Mouse (Mus musculus): ENCODE results near the gene Dync1li1. TPM values are rescaled to one million over a fixed set of nuclear protein-coding genes. Genes with fewer than 3 reads are reported as not detected.

Dync1li1 gene
- polyA plus RNA-seq, 1 experiment from 2014 or later = 49.9 TPM

DNA sequence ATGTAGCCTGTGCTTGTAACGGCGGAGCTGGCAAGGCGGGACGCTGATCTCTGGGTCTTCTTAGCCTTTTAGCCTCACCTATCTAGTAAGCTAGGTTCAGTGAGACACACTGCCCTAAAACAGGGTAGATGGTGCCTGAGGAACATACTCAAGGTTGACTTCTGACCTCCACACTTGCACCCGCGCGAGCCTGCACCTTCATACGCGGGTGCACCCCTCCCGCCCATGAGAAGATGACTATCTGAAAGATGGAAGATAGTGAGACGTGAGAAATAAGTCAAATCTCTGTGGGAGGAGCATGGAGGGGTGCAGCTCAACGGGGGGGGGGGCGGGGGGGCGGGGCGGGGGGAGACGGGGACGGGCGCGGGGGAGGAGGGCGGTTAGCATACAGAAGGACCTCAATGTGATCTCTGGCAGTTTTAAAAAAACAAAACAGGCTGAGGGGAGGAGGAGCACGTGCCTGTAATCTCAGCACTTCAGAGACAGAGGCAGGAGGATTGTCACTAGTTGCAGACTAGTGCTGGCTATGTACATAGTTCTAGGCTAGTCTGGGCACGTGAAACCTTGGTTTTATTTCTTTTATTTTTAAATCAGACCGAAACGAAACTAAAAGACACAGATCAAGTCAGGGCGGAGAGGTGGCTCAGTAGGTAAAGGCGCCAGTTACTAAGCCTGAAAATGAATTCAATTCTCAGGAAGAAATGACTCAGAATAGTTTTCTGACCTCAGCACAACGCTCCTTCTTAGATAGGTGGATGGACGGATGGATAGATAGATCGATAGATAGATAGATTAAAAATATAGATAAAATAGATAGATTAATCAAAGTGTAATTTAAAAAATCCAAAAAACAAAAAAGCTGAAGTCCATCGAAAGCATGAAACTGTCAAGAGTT is 41.6 kb downstream of the Dync1li1 start:
- ATAC-seq (ENCODE audit: insufficient read depth) (peak; percentile 7; the same call in 1 of the 2 replicates), DNase-seq (peak; percentile 21)
- TF ChIP-seq CTCF (IDR thresholded peaks at IDR 0.05; ENCODE audit: low read depth) = no peak
- peaks cover 8% of the 10 kb centered on the region for H3K4me1 ChIP-seq (ENCODE audit: insufficient read depth)
- no peak overlapping the region for H3K27ac ChIP-seq (ENCODE audit: low read depth)
- peak overlapping the region; percentile 29 for H3K4me3 ChIP-seq (ENCODE audit: low read depth, low read length)
- 28% methylated on average over 27 of the region's 30 CpGs for WGBS
- no peaks in the 10 kb centered on the region for H3K9me3 ChIP-seq (ENCODE audit: low read depth, low read length)
- no peak overlapping the region for H3K9ac ChIP-seq
- 0 out of 2 replicates have a peak, but pooled peaks cover 4% of the 10 kb centered on the region for H3K36me3 ChIP-seq (ENCODE audit: insufficient read depth)
- H3K27me3 ChIP-seq (ENCODE audit: insufficient read depth, low read length) = no peaks in the 10 kb centered on the region
- H3K4me2 ChIP-seq = peak overlapping the region; percentile 52

- DNase-seq = peak; percentile 99
- Histone ChIP-seq H3K4me2 (peak within 1 kb of the TSS; percentile 86), H3K36me3 (ENCODE audit: insufficient read depth) (no peaks in the 10 kb centered on the region), H3K27ac (ENCODE audit: low read depth) (peak within 1 kb of the TSS; percentile 92), H3K9me3 (ENCODE audit: low read depth, low read length) (no peaks in the 10 kb centered on the region), H3K27me3 (ENCODE audit: insufficient read depth, low read length) (no peaks in the 10 kb centered on the region), H3K4me1 (ENCODE audit: insufficient read depth) (peaks cover 8% of the 10 kb centered on the region), H3K9ac (peak within 1 kb of the TSS; percentile 85), H3K4me3 (ENCODE audit: low read depth, low read length) (peak within 1 kb of the TSS; percentile 87)
- peak; percentile 69 for TF ChIP-seq CTCF (IDR thresholded peaks at IDR 0.05; ENCODE audit: low read depth)
- WGBS = under 1% methylated on average over 51 of the region's 53 CpGs
- ATAC-seq (ENCODE audit: insufficient read depth) = peak; percentile 92
Measured at GRCm38 (mm10) chr9:114731011-114731755, 42.6 kb downstream of the Dync1li1 start, which contains the start of gene Cmtm6. Cmtm6 (plus strand) TSS chr9:114731116.

- Histone ChIP-seq H3K4me1 (ENCODE audit: insufficient read depth) (peaks cover 16% of the 10 kb centered on the region), H3K4me2 (peak overlapping the region; percentile 86), H3K36me3 (ENCODE audit: insufficient read depth) (peaks cover under 1% of the 10 kb centered on the region; the same call in 1 of the 2 replicates), H3K27ac (ENCODE audit: low read depth) (no peak overlapping the region; the same call in 1 of the 2 replicates), H3K27me3 (ENCODE audit: insufficient read depth, low read length) (no peaks in the 10 kb centered on the region), H3K9me3 (ENCODE audit: low read depth, low read length) (no peaks in the 10 kb centered on the region), H3K9ac (peak overlapping the region; percentile 85), H3K4me3 (ENCODE audit: low read depth, low read length) (peak overlapping the region; percentile 87)
- no peak for TF ChIP-seq CTCF (IDR thresholded peaks at IDR 0.05; ENCODE audit: low read depth)
- 55% methylated on average over 12 of the region's 12 CpGs for WGBS
- DNase-seq (peak; percentile 27), ATAC-seq (ENCODE audit: insufficient read depth) (no peak)
Measured at GRCm38 (mm10) chr9:114731871-114732682, 43.5 kb downstream of the Dync1li1 start.

GRCm38 (mm10) chr9:114733238-114733637 is 44.6 kb downstream of the Dync1li1 start:
- H3K9ac ChIP-seq = no peak overlapping the region
- ATAC-seq (ENCODE audit: insufficient read depth) (no peak), DNase-seq (no peak)
- 76% methylated on average over 2 of the region's 2 CpGs for WGBS
- H3K27me3 ChIP-seq (ENCODE audit: insufficient read depth, low read length) = no peaks in the 10 kb centered on the region
- TF ChIP-seq CTCF (IDR thresholded peaks at IDR 0.05; ENCODE audit: low read depth) = no peak
- no peak overlapping the region for H3K4me2 ChIP-seq
- H3K4me3 ChIP-seq (ENCODE audit: low read depth, low read length) = no peak overlapping the region
- peaks cover 6% of the 10 kb centered on the region; the same call in 1 of the 2 replicates for H3K36me3 ChIP-seq (ENCODE audit: insufficient read depth)
- no peaks in the 10 kb centered on the region for H3K9me3 ChIP-seq (ENCODE audit: low read depth, low read length)
- H3K27ac ChIP-seq (ENCODE audit: low read depth) = no peak overlapping the region
- H3K4me1 ChIP-seq (ENCODE audit: insufficient read depth) = peaks cover 17% of the 10 kb centered on the region

DNA sequence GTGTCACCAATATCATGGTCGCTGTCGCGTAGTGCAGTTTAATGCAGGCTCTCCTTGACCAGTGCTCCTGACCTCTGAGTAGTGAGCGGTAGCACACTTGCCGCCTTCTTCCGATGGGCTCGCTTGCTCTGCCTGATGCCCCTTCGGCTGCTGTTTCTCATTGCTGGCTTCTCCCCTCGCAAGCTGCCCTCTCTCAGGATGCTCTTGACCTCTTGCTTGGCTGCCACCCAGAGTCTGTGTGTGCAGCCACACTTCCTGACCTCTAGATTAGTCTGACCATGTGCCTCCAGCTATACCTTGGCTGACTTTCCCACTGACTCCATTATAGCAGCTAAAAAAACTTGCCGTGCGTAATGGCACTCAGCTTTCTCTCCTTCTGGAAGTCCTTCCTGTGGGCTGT is 47.9 kb downstream of the Dync1li1 start:
- Histone ChIP-seq H3K4me2 (peak overlapping the region; percentile 7; the same call in 1 of the 2 replicates), H3K36me3 (ENCODE audit: insufficient read depth) (peaks cover 12% of the 10 kb centered on the region; the same call in 1 of the 2 replicates), H3K9ac (no peak overlapping the region), H3K4me1 (ENCODE audit: insufficient read depth) (peaks cover 17% of the 10 kb centered on the region), H3K9me3 (ENCODE audit: low read depth, low read length) (no peaks in the 10 kb centered on the region), H3K27ac (ENCODE audit: low read depth) (peak overlapping the region; percentile 30; the same call in 1 of the 2 replicates), H3K4me3 (ENCODE audit: low read depth, low read length) (no peak overlapping the region), H3K27me3 (ENCODE audit: insufficient read depth, low read length) (no peaks in the 10 kb centered on the region)
- WGBS = 52% methylated on average over 11 of the region's 11 CpGs
- no peak for TF ChIP-seq CTCF (IDR thresholded peaks at IDR 0.05; ENCODE audit: low read depth)
- peak; percentile 42 for DNase-seq
- ATAC-seq (ENCODE audit: insufficient read depth) = peak; percentile 55; the same call in 1 of the 2 replicates

- no peaks in the 10 kb centered on the region for H3K9me3 ChIP-seq (ENCODE audit: low read depth, low read length)
- H3K4me1 ChIP-seq (ENCODE audit: insufficient read depth) = peaks cover 10% of the 10 kb centered on the region; the same call in 1 of the 2 replicates
- H3K27me3 ChIP-seq (ENCODE audit: insufficient read depth, low read length) = no peaks in the 10 kb centered on the region
- WGBS = 83% methylated on average over 9 of the region's 9 CpGs
- ATAC-seq (ENCODE audit: insufficient read depth) (no peak), DNase-seq (no peak)
- no peak overlapping the region for H3K9ac ChIP-seq
- no peak overlapping the region for H3K4me3 ChIP-seq (ENCODE audit: low read depth, low read length)
- peaks cover 20% of the 10 kb centered on the region; the same call in 1 of the 2 replicates for H3K36me3 ChIP-seq (ENCODE audit: insufficient read depth)
- no peak for TF ChIP-seq CTCF (IDR thresholded peaks at IDR 0.05; ENCODE audit: low read depth)
- no peak overlapping the region for H3K4me2 ChIP-seq
- no peak overlapping the region for H3K27ac ChIP-seq (ENCODE audit: low read depth)
Measured at GRCm38 (mm10) chr9:114740336-114740735, 51.7 kb downstream of the Dync1li1 start.
